Mouse (Mus musculus) kidney, postnatal 0 days (tissue): ENCODE results near the gene Itgb2. TPM values are rescaled to one million over a fixed set of nuclear protein-coding genes. Genes with fewer than 3 reads are reported as not detected.

Experiments used
- ATAC-seq: fragments of 200-750 bp; cut with Nextera tagmentation; replicated peaks from 2 replicates; pipeline ENCODE4 v1.8.0; 2017; ENCODE audit warnings: low read depth, moderate number of reproducible peaks, moderate TSS enrichment, moderate library complexity; ENCODE audit not compliant: low FRiP score
- DNase-seq: peaks from one replicate; pipeline ENCODE4 v3.0.0-alpha.2; 2016; ENCODE audit warnings: low spot score
- H3K27ac ChIP-seq: fragments of 300-500 bp; sonication (generic); 2 replicates; pipeline ENCODE4 v1.5.1; 2014; ENCODE audit warnings: mild to moderate bottlenecking
- H3K27me3 ChIP-seq: fragments of 300-500 bp; sonication (generic); 2 replicates; pipeline ENCODE4 v1.6.1; 2014; ENCODE audit warnings: low read length, mixed read lengths; ENCODE audit not compliant: insufficient read depth
- H3K36me3 ChIP-seq: fragments of 300-500 bp; sonication (generic); 2 replicates; pipeline ENCODE4 v1.6.1; 2014; ENCODE audit warnings: low read length, mixed read lengths; ENCODE audit not compliant: insufficient read depth
- H3K4me1 ChIP-seq: fragments of 300-500 bp; sonication (generic); replicated peaks from 2 replicates; pipeline ENCODE4 v1.6.1; 2014; ENCODE audit warnings: antibody characterized with exemption, low read length, mixed read lengths; ENCODE audit not compliant: insufficient read depth
- H3K4me2 ChIP-seq: fragments of 300-500 bp; sonication (generic); 2 replicates; pipeline ENCODE4 v1.6.1; 2014; ENCODE audit warnings: mild to moderate bottlenecking, low read length, moderate library complexity, mixed read lengths
- H3K4me3 ChIP-seq: fragments of 300-500 bp; sonication (generic); replicated peaks from 2 replicates; pipeline ENCODE4 v1.5.1; 2014; ENCODE audit warnings: low read depth, low read length
- H3K9ac ChIP-seq: fragments of 300-500 bp; sonication (generic); 2 replicates; pipeline ENCODE4 v1.6.1; 2014; ENCODE audit warnings: low read depth, low read length
- H3K9me3 ChIP-seq: fragments of 300-500 bp; sonication (generic); replicated peaks from 2 replicates; pipeline ENCODE4 v1.6.1; 2016; ENCODE audit warnings: low read length, inconsistent platforms, mixed read lengths
- CTCF ChIP-seq: IDR thresholded peaks from 2 replicates; pipeline ENCODE4 v1.5.1; 2016; ENCODE audit warnings: antibody characterized with exemption, low read depth, mild to moderate bottlenecking, moderate library complexity
- WGBS: fragments of 180-500 bp; shearing (Covaris S2); extraction: QIAGEN DNeasy Blood & Tissue Kit; methylation state at CpG from one replicate; pipeline ENCODE4 v1.1.7; 2014; 5-methylcytosine and 5-hydroxymethylcytosine counted together
- polyA plus RNA-seq: library from polyadenylated mRNA; unstranded; fragments of >200 nt; fragmentation: Nextera tagmentation; extraction: Ambion mirVana; gene quantifications from 2 replicates; pipeline ENCODE4 v1.2.1, GENCODE M21; 2015

Itgb2 gene
- polyA plus RNA-seq, 1 experiment from 2014 or later, result 1.4 TPM

DNA sequence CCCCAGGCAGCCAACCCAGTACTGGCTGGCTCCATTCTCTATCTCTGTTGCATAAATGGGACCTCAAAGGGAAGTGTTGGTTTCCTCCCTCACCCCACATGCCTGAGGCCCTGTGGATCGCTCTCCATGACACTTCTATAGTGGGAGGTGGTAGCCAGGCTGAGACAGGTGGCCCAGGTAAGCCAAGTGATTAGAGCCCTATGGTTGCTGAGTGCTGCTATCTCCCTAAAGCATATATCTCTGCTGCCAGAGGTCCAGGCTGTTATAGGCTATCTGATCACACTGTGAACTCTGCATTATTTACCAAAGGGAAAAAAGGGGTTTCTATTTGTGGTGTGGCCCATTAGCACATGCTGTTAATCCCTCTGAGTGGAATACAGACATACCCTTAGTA, 2.0 kb downstream of the Itgb2 start:
- DNase-seq (no peak), ATAC-seq (no peak)
- WGBS, result 84% methylated on average over 1 of the region's 1 CpGs
- H3K27me3 ChIP-seq, result no peaks in the 10 kb centered on the region
- no peak for TF ChIP-seq CTCF
- H3K4me2 ChIP-seq, result no peak overlapping the region
- no peak overlapping the region for H3K27ac ChIP-seq
- H3K9ac ChIP-seq, result no peak overlapping the region
- H3K4me1 ChIP-seq, result no peaks in the 10 kb centered on the region
- H3K4me3 ChIP-seq, result no peak overlapping the region
- no peaks in the 10 kb centered on the region for H3K9me3 ChIP-seq
- H3K36me3 ChIP-seq, result no peaks in the 10 kb centered on the region

GRCm38 (mm10) chr10:77536727-77537126, 6.7 kb downstream of the Itgb2 start:
- Histone ChIP-seq H3K27ac (no peak overlapping the region), H3K27me3 (no peaks in the 10 kb centered on the region), H3K9ac (no peak overlapping the region), H3K36me3 (no peaks in the 10 kb centered on the region), H3K4me1 (no peaks in the 10 kb centered on the region), H3K4me3 (no peak overlapping the region), H3K4me2 (no peak overlapping the region), H3K9me3 (no peaks in the 10 kb centered on the region)
- no peak for DNase-seq
- TF ChIP-seq CTCF, result no peak
- no peak for ATAC-seq
- 50% methylated on average over 8 of the region's 8 CpGs for WGBS

DNA sequence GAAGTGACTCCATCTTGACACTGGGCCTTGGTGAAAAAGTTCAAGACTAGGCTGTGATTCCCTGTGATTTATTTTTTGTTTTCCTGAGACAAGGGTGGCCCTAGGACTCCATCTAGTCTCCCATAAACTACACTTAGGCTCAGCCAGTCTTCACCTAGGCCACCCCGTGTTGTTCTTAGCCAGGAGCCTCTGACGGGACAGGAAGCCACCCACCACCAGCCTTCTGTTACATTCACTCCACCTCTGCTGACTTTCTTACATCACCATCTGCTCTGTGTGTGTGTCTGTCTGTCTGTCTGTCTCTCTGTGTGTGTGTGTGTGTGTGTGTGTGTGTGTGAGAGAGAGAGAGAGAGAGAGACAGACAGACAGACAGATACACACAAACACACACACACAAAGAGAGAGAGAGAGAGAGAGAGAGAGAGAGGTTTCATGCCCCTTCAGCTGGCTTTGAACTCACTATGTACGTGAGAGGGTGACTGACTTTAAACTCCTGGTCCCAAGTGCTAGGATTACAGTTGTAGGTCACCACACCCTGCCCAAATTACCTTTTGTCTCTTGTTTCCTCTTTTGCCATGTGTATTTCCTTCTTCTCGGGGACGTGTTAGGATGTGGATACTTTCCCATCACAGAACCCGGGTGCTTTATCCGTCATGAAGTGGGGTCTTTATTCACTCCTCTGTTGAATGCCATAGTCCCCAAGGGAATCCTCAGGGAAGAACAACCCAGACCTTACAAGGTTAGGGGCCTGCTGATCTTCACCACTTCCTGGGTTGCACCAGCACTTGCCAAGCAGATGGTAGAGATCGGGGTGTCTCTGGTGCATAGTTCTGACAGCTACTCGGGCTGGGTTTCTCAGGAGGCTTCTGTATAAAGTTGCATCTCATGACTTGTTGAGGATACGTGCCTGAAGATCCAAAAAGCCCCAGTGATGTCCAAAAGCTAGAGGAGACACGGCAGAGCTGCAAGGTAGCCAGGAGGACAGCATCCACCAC, 7.5 kb downstream of the Itgb2 start:
- no peak overlapping the region for H3K4me2 ChIP-seq
- 77% methylated on average over 11 of the region's 11 CpGs for WGBS
- H3K9me3 ChIP-seq, result no peaks in the 10 kb centered on the region
- H3K36me3 ChIP-seq, result no peaks in the 10 kb centered on the region
- TF ChIP-seq CTCF, result no peak
- H3K4me3 ChIP-seq, result no peak overlapping the region
- no peak for DNase-seq
- no peak for ATAC-seq
- H3K27ac ChIP-seq, result no peak overlapping the region
- no peaks in the 10 kb centered on the region for H3K27me3 ChIP-seq
- no peaks in the 10 kb centered on the region for H3K4me1 ChIP-seq
- no peak overlapping the region for H3K9ac ChIP-seq

DNA sequence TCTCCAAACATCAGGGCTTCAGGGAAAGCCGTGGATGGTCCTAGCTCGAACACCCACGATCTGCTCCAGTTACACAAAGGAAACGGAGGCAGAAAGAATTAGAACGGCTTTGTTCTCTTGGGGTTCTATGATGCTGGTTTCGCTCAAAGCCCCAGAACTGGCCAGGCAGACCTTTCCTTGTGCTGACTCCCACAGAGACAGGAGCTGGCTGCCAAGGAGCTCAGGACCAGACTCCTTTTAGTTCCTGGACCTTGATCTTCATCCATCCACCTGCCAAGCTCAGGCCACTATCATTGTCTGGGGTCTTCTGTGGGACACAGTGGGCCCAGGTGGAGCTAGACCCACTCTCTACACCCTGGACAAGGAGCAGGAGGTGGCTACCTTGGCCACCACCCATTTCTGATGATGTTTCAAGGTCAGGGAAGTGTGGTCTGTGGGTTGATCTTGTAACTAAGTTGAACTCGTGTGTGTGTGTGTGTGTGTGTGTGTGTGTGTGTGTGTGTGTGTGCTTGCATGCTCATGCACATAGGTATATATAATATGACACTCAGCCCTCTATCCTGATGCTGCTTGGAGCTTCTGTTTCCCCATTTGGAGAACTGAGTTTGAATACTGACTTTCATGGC, 9.4 kb downstream of the Itgb2 start:
- no peaks in the 10 kb centered on the region for H3K27me3 ChIP-seq
- no peaks in the 10 kb centered on the region for H3K4me1 ChIP-seq
- H3K36me3 ChIP-seq, result no peaks in the 10 kb centered on the region
- 76% methylated on average over 7 of the region's 7 CpGs for WGBS
- no peak for ATAC-seq
- no peaks in the 10 kb centered on the region for H3K9me3 ChIP-seq
- no peak overlapping the region for H3K9ac ChIP-seq
- no peak overlapping the region for H3K4me2 ChIP-seq
- no peak for DNase-seq
- no peak overlapping the region for H3K27ac ChIP-seq
- no peak for TF ChIP-seq CTCF
- no peak overlapping the region for H3K4me3 ChIP-seq

DNA sequence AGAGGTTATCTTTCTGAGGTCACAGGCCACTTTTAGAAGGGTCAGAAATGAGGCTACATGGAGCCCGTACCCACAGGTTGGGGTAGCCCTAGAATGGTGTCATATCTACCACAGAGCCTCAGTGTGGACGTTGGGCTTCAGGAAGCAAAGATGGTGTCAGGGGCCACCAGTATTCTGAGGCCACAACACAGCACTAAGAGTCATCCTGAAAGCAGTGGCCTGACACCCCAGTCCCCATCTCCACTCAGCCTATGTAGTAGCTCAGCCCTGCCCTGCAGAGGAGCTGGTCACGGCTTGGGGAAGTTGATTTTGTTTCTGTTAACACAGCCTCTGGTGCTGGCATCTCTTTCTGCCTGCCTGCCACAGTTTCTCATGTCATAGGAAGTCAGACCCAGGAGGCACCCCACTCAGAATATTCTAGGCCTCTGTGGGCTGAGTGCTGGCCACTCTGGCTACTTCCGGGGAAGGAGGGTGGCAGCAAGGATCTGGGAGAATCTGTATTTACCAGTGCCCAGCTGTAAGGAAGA, 10.6 kb downstream of the Itgb2 start:
- Histone ChIP-seq H3K4me1 (no peaks in the 10 kb centered on the region), H3K4me2 (no peak overlapping the region), H3K36me3 (no peaks in the 10 kb centered on the region), H3K27ac (no peak overlapping the region), H3K4me3 (no peak overlapping the region), H3K9ac (no peak overlapping the region), H3K9me3 (no peaks in the 10 kb centered on the region), H3K27me3 (no peaks in the 10 kb centered on the region)
- TF ChIP-seq CTCF, result no peak
- DNase-seq (no peak), ATAC-seq (no peak)
- 77% methylated on average over 4 of the region's 4 CpGs for WGBS

DNA sequence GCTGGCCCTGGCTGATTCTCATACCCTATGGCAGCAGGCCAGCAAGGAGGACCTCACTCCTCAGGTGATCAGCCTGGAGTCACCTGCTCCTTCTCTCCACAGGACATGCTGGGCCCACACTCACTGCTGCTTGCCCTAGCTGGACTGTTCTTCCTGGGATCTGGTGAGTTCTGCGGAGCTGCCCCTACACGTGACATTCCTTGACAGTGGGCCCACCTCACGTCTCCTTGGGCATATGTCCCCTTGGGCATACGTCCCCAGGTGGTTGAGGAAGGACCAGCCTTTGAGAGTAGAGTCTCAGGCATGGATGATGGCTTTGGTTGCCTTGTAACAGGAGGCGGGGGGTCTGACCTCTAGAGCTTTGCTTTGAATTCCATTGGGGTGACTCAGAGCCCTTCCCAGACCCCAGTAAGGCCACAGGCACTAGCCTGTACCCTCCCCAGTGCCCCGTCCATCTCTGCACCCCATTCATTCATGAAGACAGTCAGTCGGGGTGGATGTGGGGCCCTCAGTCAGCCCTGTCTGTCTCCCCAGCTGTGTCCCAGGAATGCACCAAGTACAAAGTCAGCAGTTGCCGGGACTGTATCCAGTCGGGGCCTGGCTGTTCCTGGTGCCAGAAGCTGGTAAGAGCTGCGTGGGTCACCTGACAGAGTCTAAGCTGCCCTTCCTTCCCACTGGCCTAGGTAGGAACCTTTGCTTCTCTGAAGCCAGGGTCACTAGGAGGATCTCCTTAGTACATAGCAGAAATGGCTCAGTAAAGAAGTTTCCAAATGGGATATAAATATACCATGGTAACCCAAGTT, 12.0 kb downstream of the Itgb2 start:
- Histone ChIP-seq H3K4me2 (no peak overlapping the region), H3K4me1 (no peaks in the 10 kb centered on the region), H3K27me3 (no peaks in the 10 kb centered on the region), H3K4me3 (no peak overlapping the region), H3K9ac (no peak overlapping the region), H3K9me3 (no peaks in the 10 kb centered on the region), H3K36me3 (no peaks in the 10 kb centered on the region), H3K27ac (no peak overlapping the region)
- WGBS, result 82% methylated on average over 10 of the region's 10 CpGs
- ATAC-seq (no peak), DNase-seq (no peak)
- TF ChIP-seq CTCF, result no peak
